Mouse (Mus musculus) cerebellum, adult 11-12 months (tissue): ENCODE measurements around the gene Gm28102.
"Not testable (repeated sequence)": the region's sequence is repeated elsewhere in the genome, so short reads cannot be mapped to it uniquely, and the experiment has no call there.

ENCODE experiments used
- DNase-seq: peaks from one replicate; pipeline ENCODE4 v3.0.0; 2022

Gm28102 gene

DNA sequence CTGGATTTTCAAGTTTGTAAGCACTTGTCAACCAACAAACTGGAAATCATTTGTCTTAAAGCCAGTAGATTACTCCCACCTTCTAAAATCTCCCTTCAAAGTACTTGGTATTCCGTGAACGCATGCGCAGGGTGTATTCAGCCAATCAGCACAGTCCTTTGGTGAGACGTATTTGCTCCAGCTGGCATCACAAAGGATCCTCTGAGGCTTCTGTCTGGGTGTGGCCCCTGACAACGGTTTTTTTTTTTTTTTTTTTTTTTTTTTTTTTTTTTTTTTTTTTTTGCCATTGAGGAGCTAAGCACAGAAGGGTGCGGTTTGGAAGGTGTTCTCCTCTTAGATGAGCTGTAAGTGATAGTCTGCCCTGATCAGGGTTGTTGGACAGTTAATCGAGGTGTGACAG is at the start of gene Gm28102:
Gene Gm28102, plus strand, starts transcription at position 301 of the 400 bp plus-strand sequence.
- DNase-seq, result not testable (repeated sequence)
